Mouse (Mus musculus) brain, embryonic 14.5 days (tissue): ENCODE data around the gene Tmem132a.

Experiments used
- CTCF ChIP-seq: fragments of 200-500 bp; IDR thresholded peaks from 2 replicates; pipeline ENCODE4 v1.5.1; 2012; ENCODE audit warnings: inconsistent platforms, mild to moderate bottlenecking, moderate library complexity, borderline replicate concordance; ENCODE audit not compliant: insufficient read depth, insufficient read length; ENCODE audit errors: extremely low read depth
- POLR2A ChIP-seq: fragments of 200-500 bp; IDR thresholded peaks from 2 replicates; pipeline ENCODE4 v1.6.1; 2012; ENCODE audit warnings: mild to moderate bottlenecking, inconsistent platforms, borderline replicate concordance; ENCODE audit not compliant: poor library complexity, insufficient read depth, insufficient read length, severe bottlenecking; ENCODE audit errors: extremely low read depth

DNA sequence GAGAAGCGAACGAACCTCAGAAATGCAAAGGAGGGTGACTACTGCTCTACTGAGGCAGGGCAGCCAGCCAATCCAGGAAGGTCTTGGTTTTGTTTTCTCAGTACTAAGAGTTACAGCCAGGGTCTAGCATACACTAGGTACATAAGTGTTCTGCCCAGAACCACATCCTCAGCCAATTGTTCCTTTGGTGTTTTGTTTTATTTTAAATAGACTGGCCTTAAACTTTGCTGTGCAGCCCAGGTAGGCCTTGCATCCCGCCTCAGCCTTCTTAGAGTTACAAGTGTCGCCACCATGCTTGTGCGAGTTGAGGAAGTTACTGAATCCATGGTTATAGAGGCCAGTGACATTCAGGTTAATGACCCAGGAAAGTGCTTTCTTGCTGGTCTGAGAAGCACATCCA lies 56.7 kb downstream of the Tmem132a start:
- TF ChIP-seq CTCF (no peak), POLR2A (no peak)
